Mouse (Mus musculus) neural tube, embryonic 14.5 days (tissue): Measurements from ENCODE around the gene Aimp1. TPM values are rescaled to one million over a fixed set of nuclear protein-coding genes. Genes with fewer than 3 reads are reported as not detected.

Experiments
- ATAC-seq: fragments of 200-750 bp; cut with Nextera tagmentation; 2 replicates; pipeline ENCODE4 v1.8.0; 2017; ENCODE audit warnings: low read depth, mild to moderate bottlenecking, moderate TSS enrichment, moderate library complexity
- H3K27ac ChIP-seq: fragments of 300-500 bp; sonication (generic); 2 replicates; pipeline ENCODE4 v1.5.1; 2014; ENCODE audit warnings: low read depth, mild to moderate bottlenecking, control low read depth, low read length, moderate library complexity, mixed read lengths
- H3K27me3 ChIP-seq: fragments of 300-500 bp; sonication (generic); 2 replicates; pipeline ENCODE4 v1.6.1; 2014; ENCODE audit warnings: low read length; ENCODE audit not compliant: control insufficient read depth, insufficient read depth
- H3K36me3 ChIP-seq: fragments of 300-500 bp; sonication (generic); 2 replicates; pipeline ENCODE4 v1.6.1; 2014; ENCODE audit warnings: low read length, mixed read lengths; ENCODE audit not compliant: control insufficient read depth, insufficient read depth
- H3K4me1 ChIP-seq: fragments of 300-500 bp; sonication (generic); 2 replicates; pipeline ENCODE4 v1.6.1; 2014; ENCODE audit warnings: low read length; ENCODE audit not compliant: control insufficient read depth, insufficient read depth
- H3K4me2 ChIP-seq: fragments of 300-500 bp; sonication (generic); 2 replicates; pipeline ENCODE4 v1.6.1; 2014; ENCODE audit warnings: mild to moderate bottlenecking, low read depth, low read length, control low read depth
- H3K4me3 ChIP-seq: fragments of 300-500 bp; sonication (generic); 2 replicates; pipeline ENCODE4 v1.5.1; 2014; ENCODE audit warnings: low read depth, low read length, control low read depth, mixed read lengths
- H3K9ac ChIP-seq: fragments of 300-500 bp; sonication (generic); replicated peaks from 2 replicates; pipeline ENCODE4 v1.6.1; 2014; ENCODE audit warnings: low read depth, mild to moderate bottlenecking, control low read depth, low read length, mixed read lengths
- H3K9me3 ChIP-seq: fragments of 300-500 bp; sonication (generic); 2 replicates; pipeline ENCODE4 v1.6.1; 2016; ENCODE audit warnings: low read length; ENCODE audit not compliant: control insufficient read depth
- WGBS: fragments of 180-500 bp; shearing (Covaris S2); extraction: QIAGEN DNeasy Blood & Tissue Kit; methylation state at CpG from one replicate; pipeline ENCODE4 v1.1.7; 2014; 5-methylcytosine and 5-hydroxymethylcytosine counted together
- polyA plus RNA-seq: library from polyadenylated mRNA; unstranded; fragments of >200 nt; fragmentation: Nextera tagmentation; extraction: Ambion mirVana; gene quantifications from 2 replicates; pipeline ENCODE4 v1.2.1, GENCODE M21; 2014

Gene Aimp1
- polyA plus RNA-seq, 1 experiment from 2014 or later, result 70.9 TPM

GRCm38 (mm10) chr3:132629601-132630239 lies 54.5 kb downstream of the Aimp1 start, which contains the start of gene Gimd1:
Gimd1 (plus strand) TSS chr3:132629820.
- H3K9me3 ChIP-seq, result no peaks in the 10 kb centered on the region
- H3K4me1 ChIP-seq, result no peaks in the 10 kb centered on the region
- no peaks in the 10 kb centered on the region for H3K36me3 ChIP-seq
- H3K4me3 ChIP-seq, result no peak within 1 kb of the TSS
- ATAC-seq, result no peak
- no peaks in the 10 kb centered on the region for H3K27me3 ChIP-seq
- H3K4me2 ChIP-seq, result no peak within 1 kb of the TSS
- 93% methylated on average over 11 of the region's 11 CpGs for WGBS
- H3K9ac ChIP-seq, result no peak within 1 kb of the TSS
- no peak within 1 kb of the TSS for H3K27ac ChIP-seq

- Histone ChIP-seq H3K9me3 (no peaks in the 10 kb centered on the region), H3K27ac (no peak overlapping the region), H3K4me2 (no peak overlapping the region), H3K36me3 (no peaks in the 10 kb centered on the region), H3K4me3 (no peak overlapping the region), H3K27me3 (no peaks in the 10 kb centered on the region), H3K9ac (no peak overlapping the region), H3K4me1 (no peaks in the 10 kb centered on the region)
- 61% methylated on average over 8 of the region's 8 CpGs for WGBS
- no peak for ATAC-seq
These were observed 55.4 kb downstream of the Aimp1 start for GRCm38 (mm10) chr3:132628741-132629140.

Other genes starting within 250 kb of the Aimp1 start
- gene Gimd1, start 54.5 kb downstream of the Aimp1 start, polyA plus RNA-seq, result not detected in 2 replicates
- gene Tbck, start 226 bp downstream of the Aimp1 start, polyA plus RNA-seq, result 35.0 and 36.3 TPM in 2 replicates